Mouse (Mus musculus) urinary bladder, postnatal 10 days (tissue): ENCODE results near the gene Mitf.

Source experiments
- DNase-seq: peaks from one replicate; pipeline ENCODE4 v3.0.0; 2022; ENCODE audit warnings: low spot score

Mitf gene

GRCm38 (mm10) chr6:97940916-97941315 is 134.1 kb downstream of the Mitf start:
- DNase-seq: no peak

- no peak for DNase-seq
Observed at GRCm38 (mm10) chr6:97950033-97950881, 143.4 kb downstream of the Mitf start.

- DNase-seq: no peak
Observed at GRCm38 (mm10) chr6:97950882-97951245, 144.0 kb downstream of the Mitf start.

GRCm38 (mm10) chr6:97951711-97952110 is 144.9 kb downstream of the Mitf start:
- DNase-seq: no peak

- no peak for DNase-seq
Observed at GRCm38 (mm10) chr6:97952845-97953244, 146.0 kb downstream of the Mitf start.

GRCm38 (mm10) chr6:97956121-97956520 is 149.3 kb downstream of the Mitf start:
- no peak for DNase-seq

GRCm38 (mm10) chr6:97956636-97957035 is 149.8 kb downstream of the Mitf start:
- DNase-seq: no peak

GRCm38 (mm10) chr6:97958276-97958675 is 151.4 kb downstream of the Mitf start:
- DNase-seq: no peak

- DNase-seq: no peak
Observed at GRCm38 (mm10) chr6:97961776-97962175, 154.9 kb downstream of the Mitf start.

- DNase-seq: no peak
Observed at GRCm38 (mm10) chr6:97962311-97962710, 155.5 kb downstream of the Mitf start.

- no peak for DNase-seq
Observed at GRCm38 (mm10) chr6:97964750-97965149, 157.9 kb downstream of the Mitf start.

- DNase-seq: no peak
Observed at GRCm38 (mm10) chr6:97981668-97982067, 174.8 kb downstream of the Mitf start.

- DNase-seq: no peak
Observed at GRCm38 (mm10) chr6:97985658-97986057, 178.8 kb downstream of the Mitf start.

- DNase-seq: no peak
Observed at GRCm38 (mm10) chr6:97986417-97986816, 179.6 kb downstream of the Mitf start.

GRCm38 (mm10) chr6:97993507-97993906 is 186.7 kb downstream of the Mitf start:
- no peak for DNase-seq

- no peak for DNase-seq
Observed at GRCm38 (mm10) chr6:97995606-97996307, 188.9 kb downstream of the Mitf start.

- no peak for DNase-seq
Observed at GRCm38 (mm10) chr6:98001551-98001950, 194.7 kb downstream of the Mitf start.

GRCm38 (mm10) chr6:98003114-98003513 is 196.3 kb downstream of the Mitf start:
- DNase-seq: no peak

GRCm38 (mm10) chr6:98005566-98005965 is 198.7 kb downstream of the Mitf start:
- no peak for DNase-seq

- DNase-seq: no peak
Observed at GRCm38 (mm10) chr6:98015066-98015465, 208.2 kb downstream of the Mitf start.

GRCm38 (mm10) chr6:98015819-98016218 is 209.0 kb downstream of the Mitf start:
- no peak for DNase-seq

- DNase-seq: no peak
Observed at GRCm38 (mm10) chr6:98023876-98024275, 217.0 kb downstream of the Mitf start.

- DNase-seq: no peak
Observed at GRCm38 (mm10) chr6:98038513-98038912, 231.7 kb downstream of the Mitf start.
